Comparison of ENCODE assay signal across 8 mouse cellular contexts in the genomic region with DNA sequence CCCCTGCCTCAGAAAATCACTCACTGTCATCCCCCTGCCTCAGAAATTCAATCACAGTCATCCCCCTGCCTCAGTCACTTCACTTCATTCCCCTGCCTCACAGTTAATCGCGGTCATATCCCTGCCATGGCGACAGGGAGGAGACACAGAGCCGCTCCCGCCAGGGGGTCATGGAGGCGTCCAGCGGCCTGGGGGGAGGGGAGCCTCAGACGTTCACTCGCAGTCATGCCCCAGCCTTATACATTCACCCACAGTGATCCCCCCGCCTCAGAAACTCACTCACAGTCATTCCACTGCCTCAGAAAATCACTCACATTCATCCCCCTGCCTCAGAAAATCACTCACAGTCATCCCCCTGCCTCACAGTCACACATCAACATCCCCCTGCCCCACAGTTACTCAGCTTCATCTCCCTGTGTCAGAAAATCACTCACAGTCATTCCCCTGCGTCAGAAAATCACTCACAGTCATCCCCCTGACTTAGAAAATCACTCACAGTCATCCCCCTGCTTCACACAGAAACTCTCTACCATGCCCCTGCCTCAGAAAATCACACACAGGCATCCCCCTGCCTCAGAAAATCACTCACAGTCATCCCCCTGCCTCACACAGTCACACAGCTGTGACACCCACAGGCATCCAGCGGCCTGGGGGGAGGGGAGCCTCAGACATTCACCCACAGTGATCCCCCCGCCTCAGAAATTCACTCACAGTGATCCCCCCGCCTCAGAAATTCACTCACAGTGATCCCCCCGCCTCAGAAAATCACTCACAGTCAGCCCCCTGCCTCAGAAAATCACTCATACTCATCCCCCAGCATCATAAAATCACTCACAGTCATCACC. TPM values are rescaled to one million over a fixed set of nuclear protein-coding genes. Genes with fewer than 3 reads are reported as not detected.
DNase-seq lines count a peak whose midpoint lies in the region; ATAC-seq and TF ChIP-seq lines count a peak whose summit lies in the region.
"Not testable (repeated sequence)": the region's sequence is repeated elsewhere in the genome, so short reads cannot be mapped to it uniquely, and the experiment has no call there.

No protein-coding gene starts in this region.

- TF ChIP-seq CTCF in G1E (IDR thresholded peaks at IDR 0.05; ENCODE audit: low read depth, low read length) = 0 out of 2 replicates have a peak, but pooled peaks have one; percentile 20
- TF ChIP-seq CTCF in gastrocnemius, adult 2 months (IDR thresholded peaks at IDR 0.05) = not testable (repeated sequence)

- DNase-seq in G1E (ENCODE audit: low spot score) = peak; percentile 42
- DNase-seq in adrenal gland, adult 8-10 months = peak; percentile 43
- peak; percentile 25 for DNase-seq in embryo, embryonic 10 days (ENCODE audit: low spot score)
- DNase-seq in gastrocnemius, adult 2 months = peak; percentile 42
- peak; percentile 48 for DNase-seq in layer of hippocampus, adult 11-12 months (ENCODE audit: low spot score)
- DNase-seq in midbrain, embryonic 14.5 days = peak; percentile 14
- peak; percentile 58 for DNase-seq in splenic B cell, adult 2 months (ENCODE audit: low read depth, low spot score)
- peak; percentile 47 for DNase-seq in urinary bladder, postnatal 25 days (ENCODE audit: low spot score)

- peaks cover 16% of the 10 kb centered on the region for H3K4me1 ChIP-seq in G1E (ENCODE audit: insufficient read depth, low read depth, low read length)
- not testable (repeated sequence) for H3K4me1 ChIP-seq in midbrain, embryonic 14.5 days (ENCODE audit: control insufficient read depth, insufficient read depth, low read length)

- WGBS in midbrain, embryonic 14.5 days = 32% methylated on average over 15 of the region's 15 CpGs

- H3K9me3 ChIP-seq in G1E (replicated peaks) = peaks cover 17% of the 10 kb centered on the region
- peaks cover 57% of the 10 kb centered on the region for H3K9me3 ChIP-seq in midbrain, embryonic 14.5 days (ENCODE audit: control insufficient read depth, low read length)

- not testable (repeated sequence) for H3K9ac ChIP-seq in midbrain, embryonic 14.5 days (replicated peaks; ENCODE audit: low read length)

- intact Hi-C loops in gastrocnemius, adult 2 months (cut with DNase I) = not testable (repeated sequence)

- peak; percentile 32; the same call in 1 of the 2 replicates for ATAC-seq in G1E (ENCODE audit: extremely low read depth, insufficient number of reproducible peaks, low FRiP score, poor library complexity, severe bottlenecking)
- not testable (repeated sequence) for ATAC-seq in midbrain, embryonic 14.5 days (ENCODE audit: low FRiP score, low TSS enrichment)

- not testable (repeated sequence) for H3K4me3 ChIP-seq in G1E (ENCODE audit: low read depth, low read length); gastrocnemius, adult 2 months; midbrain, embryonic 14.5 days (replicated peaks; ENCODE audit: low read depth, low read length)

- not testable (repeated sequence) for H3K4me2 ChIP-seq in midbrain, embryonic 14.5 days (ENCODE audit: low read length)

- H3K36me3 ChIP-seq in G1E (replicated peaks); splenic B cell, adult 2 months (ENCODE audit: control insufficient read depth, insufficient read depth, low read length, poor library complexity, severe bottlenecking): not testable (repeated sequence)
- H3K36me3 ChIP-seq in midbrain, embryonic 14.5 days (ENCODE audit: control insufficient read depth, insufficient read depth, low read length) = peaks cover 26% of the 10 kb centered on the region

- peaks cover 19% of the 10 kb centered on the region for H3K27me3 ChIP-seq in G1E (ENCODE audit: insufficient read depth, low read length)
- not testable (repeated sequence) for H3K27me3 ChIP-seq in midbrain, embryonic 14.5 days (ENCODE audit: control insufficient read depth, insufficient read depth, low read length); splenic B cell, adult 2 months (ENCODE audit: control insufficient read depth, insufficient read depth, low read length, poor library complexity, severe bottlenecking)

- not testable (repeated sequence) for H3K27ac ChIP-seq in gastrocnemius, adult 2 months; midbrain, embryonic 14.5 days (replicated peaks; ENCODE audit: low read depth, low read length)

RNA-seq across cellular contexts. Expression of a gene that starts 17.2 kb away (rescaled TPM):
- total RNA-seq in G1E (2014; fragmentation: Nextera tagmentation) (163 and 204 TPM in 2 replicates), G1E (2017) (35.4 and 44.4 TPM in 2 replicates)
- polyA plus RNA-seq in G1E (2012) = 300 and 429 TPM in 2 replicates
- total RNA-seq in adrenal gland, adult 8-10 months (2022) = 100 to 1,000 TPM; 122 to 338 (median 214) TPM
- total RNA-seq in gastrocnemius, adult 2 months (2021) = 10 to 100 TPM; 25.3 to 29.1 TPM
- polyA plus RNA-seq in midbrain, embryonic 14.5 days (2014; fragmentation: Nextera tagmentation; extraction: Ambion mirVana) = 126 and 339 TPM in 2 replicates
